Mouse (Mus musculus) T-helper 17 cell (primary cell): ENCODE data around the gene Prdm13.

Experiments
- in situ Hi-C, 2 experiments: fragments of 300-600 bp; cut with MboI, MseI; formaldehyde crosslinking; loops; 1 replicate in 1 of 2; 2 replicates in 1 of 2; pipeline ENCODE4 v1.15.1; 2025; ENCODE audit warnings: high pct_unique_total_duplicates in 2 of 2

Gene Prdm13

DNA sequence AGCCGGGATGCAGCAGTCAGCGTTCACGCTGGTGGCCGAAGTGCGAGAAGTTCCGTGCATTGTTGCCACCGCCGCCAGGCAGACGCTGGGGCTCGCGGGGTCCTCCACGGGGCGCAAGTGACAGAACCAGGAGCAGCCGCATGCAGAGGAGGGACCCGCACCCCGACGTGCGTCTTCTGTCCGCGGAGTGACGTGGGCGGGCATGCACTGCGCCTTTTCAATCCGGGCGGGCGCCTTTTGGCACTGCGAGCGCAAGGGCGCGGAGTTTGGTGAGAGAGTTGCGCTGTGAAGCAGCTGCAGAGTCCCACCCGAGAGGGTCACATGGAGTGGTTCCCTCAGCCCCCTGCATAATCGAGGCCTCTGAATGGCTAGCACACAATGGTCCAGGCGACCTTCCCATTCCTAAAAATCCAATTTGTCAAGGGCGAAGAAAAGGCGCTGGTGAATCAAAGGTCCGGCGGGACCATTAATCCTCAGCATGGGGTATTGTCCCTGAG, at the start of gene Prdm13:
Gene Prdm13 (minus strand): TSS at position 369 of the 497 bp plus-strand sequence.
- in situ Hi-C loops = loop anchor here in 1 of 2 experiments (25.0 kb wide), 1 partner anchor 802 kb away; the partner anchor contains the start of gene Pou3f2

DNA sequence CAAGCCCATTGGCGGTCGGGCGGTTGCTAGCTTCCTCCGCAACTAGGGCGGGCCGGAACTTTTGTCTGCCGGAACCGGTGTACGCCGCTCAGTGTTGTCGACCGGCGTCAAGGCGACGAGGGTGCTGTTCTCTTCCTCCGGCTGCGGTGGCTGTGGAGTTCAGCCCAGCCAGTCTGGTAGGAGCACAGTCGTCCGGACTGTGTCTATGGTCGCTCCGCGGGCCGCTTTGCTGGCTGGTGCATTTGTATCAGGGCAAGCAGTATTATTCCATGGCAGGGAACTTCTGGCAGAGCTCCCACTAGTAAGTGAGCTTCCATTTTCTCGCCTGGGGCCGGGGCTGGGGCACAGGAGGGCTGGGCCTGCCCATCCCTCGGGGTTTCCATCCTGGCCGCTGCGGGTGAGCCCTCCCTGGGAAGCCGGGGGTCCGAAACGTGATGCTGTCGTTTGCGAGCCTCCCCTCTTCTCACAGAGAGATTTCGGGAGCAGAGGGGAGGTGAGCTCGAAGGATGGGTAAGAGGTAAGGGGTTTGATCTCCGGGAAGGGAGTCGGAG, 41.9 kb upstream of the Prdm13 start, which contains the start of gene Ccnc:
Gene Ccnc (plus strand): TSS at position 87 of the 551 bp plus-strand sequence.
- in situ Hi-C loops = loop anchor here in 1 of 2 experiments (5.0 kb wide), 1 partner anchor 40 kb away; the partner anchor contains the start of genes Tstd3 and Usp45

DNA sequence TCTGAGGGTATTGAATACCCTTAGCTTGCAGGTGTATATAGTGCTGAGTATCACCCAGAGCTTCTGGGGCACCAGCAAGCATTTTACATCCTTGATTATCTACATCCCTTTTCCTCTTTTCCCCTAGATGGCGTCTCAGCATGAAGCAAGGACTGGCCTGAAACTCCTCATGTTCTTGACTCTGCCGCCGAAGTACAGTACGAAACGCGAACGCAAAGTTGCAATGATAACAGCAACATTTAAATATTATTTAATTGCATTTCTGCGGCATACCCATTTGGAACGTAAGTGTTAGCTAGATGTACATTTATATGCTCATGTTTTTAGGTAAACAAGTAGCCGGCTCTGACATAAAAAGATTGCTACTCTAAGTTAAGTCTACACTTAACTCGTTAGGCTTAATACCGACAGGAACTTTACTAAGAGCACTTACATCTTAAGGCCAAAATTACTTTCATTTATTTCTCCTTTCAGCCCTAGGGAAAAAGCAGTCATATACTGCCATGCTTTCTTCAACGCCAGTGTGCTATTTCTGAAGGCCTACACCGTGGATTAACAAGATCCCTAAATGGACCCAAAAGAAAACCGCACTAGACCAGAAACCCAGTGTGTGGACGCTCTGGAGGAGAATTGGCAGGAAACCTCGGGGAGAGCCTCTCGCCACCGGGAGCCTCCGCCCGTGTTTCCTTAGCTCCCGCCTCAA, 41.3 kb upstream of the Prdm13 start:
- in situ Hi-C loops = loop anchor here in 1 of 2 experiments (5.0 kb wide), 1 partner anchor 40 kb away; the partner anchor contains the start of genes Tstd3 and Usp45

DNA sequence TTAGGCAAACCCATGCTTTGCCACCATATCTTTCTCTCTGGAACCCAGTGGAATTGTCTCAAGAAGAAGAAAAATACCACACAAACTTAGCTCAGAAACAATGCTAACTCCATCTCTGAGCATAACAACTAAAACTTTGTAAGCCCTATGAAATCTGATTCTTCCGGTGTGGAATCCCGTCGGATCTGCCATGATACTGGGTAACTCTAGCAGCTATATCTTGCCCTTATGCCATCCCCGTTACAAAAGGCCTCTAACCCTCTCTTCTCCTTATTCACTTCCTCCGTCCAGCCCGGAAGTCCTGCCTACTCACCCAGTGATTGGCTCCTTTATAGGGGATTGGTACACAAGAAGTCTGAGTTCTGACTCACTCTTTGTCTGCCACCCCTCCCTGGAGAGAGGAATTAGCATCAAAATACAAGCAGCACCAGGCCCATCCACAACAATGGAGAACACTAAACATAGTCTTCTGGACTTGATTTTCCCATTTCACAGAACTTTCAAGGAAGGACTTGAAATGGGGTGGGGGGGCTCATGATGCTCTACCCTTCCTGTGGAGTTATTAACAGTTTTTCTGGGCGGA, 37.1 kb upstream of the Prdm13 start:
- in situ Hi-C loops = no loop called here

DNA sequence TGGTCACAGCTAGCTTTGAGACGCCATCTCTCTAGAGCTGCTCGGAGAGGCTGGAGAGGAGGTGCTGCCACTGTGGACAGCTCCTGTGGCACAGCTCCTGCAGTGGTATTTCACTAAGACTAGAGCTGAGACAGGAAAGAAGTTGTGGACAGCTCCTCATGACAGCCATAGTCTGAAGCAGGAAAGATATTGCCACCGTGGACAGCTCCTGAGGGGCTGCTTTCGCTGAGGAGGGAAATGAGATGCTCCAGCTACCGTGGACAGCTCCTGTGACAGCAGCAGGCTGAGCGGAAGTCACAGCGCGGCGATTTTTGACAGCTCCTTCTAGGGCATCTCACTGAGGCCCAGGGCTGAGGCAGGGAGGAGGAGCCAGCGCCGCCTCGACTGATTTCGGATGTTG, 26.4 kb upstream of the Prdm13 start:
- in situ Hi-C loops = no loop called here

DNA sequence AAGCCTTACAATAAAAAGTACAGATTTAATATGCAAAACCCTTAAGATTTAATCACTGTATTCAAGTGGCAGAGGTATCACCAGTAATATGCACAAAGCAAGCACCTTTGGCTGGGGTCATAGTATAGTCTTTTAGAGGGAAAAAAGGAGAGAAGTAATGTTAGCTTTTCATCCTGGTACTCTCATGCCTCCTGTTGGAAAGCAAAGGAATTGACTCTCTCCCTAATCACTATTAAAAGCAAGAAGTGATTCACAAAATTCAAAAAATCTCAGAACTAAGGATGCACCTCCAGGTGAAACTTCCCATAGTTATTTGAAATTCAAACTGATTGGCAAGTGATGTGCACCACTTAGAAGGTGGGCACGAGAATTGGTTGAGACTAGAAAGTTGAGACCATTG, 19.3 kb upstream of the Prdm13 start:
- in situ Hi-C loops = loop anchor here in 1 of 2 experiments (5.0 to 10.0 kb wide), 2 partner anchors 112 to 250 kb away; no protein-coding TSS in a partner anchor

DNA sequence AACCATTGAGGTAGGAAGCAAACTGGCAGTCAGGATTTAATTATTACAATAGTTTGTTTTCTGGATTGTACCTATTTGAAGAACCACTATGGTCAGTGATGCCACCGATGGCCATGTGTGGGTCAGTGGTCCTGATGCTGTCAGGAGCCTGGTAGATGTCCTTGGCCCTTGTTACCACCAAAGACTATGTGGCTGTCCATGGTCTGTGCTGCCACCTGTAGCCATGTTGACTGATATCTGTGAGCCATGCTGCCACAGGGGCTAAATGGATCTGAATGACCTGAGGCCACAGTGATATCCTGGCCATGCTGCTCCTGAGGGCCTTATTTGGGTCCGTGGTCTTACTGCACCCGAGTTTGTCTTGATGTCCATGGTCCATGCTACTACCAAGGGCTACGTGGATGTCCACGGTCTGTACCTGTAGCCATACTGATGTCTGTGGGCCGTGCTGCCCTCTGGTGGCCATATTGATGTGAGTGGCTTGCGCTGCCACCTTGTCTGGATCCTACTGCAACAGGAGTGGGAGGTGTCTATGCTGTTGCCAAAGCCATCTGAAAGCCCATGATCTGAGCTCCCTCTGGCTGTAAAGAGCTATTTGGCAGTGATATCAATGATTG, 10.0 kb upstream of the Prdm13 start:
- in situ Hi-C loops = loop anchor here (5.0 to 25.0 kb wide), 3 partner anchors 153 to 949 kb away; partner anchors contain the start of gene Pou3f2 (in 1 of the 2)

DNA sequence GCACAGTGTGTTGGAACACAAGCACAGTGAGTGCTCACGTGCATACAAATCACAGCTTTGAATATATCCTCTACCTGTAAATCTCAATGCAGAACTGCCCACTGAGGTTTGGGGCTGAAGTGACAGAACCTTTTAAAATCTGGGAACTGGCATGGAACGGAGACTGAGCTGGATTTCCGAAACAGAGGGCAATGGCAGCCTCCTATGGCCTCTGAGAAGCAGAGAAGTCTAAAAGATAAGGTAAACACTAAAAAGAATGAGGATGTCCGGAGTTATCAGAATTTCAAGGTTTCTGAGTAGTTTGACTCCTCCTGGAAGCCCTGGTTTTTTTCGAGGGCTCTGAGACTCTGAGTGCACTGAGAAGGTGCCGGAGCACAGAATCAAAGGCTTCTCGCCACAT, 4.5 kb upstream of the Prdm13 start:
- in situ Hi-C loops = loop anchor here in 1 of 2 experiments (5.0 to 25.0 kb wide), 3 partner anchors 153 to 955 kb away; partner anchors contain the start of gene Pou3f2

DNA sequence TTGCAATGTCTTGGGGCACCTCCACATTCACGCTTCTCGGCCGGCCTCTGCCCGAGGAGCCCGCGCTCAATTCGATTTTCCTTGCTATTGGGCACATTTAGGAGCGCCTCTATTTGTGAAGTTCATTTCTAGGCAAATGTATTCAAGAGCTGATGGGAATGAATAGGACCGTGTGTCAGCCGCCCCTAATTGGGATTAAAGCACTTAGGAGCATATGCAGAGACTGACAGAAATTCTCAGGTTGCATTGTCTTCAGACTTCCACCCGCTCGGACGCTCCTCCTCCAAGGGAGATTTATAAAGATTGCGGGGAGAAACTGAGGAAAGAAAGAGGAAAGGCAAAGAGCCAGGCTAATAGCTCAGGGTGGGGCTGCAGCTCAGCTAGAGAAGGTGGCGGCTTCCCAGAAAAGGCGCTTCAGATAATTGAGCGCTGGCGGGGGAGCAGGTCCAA, 3.8 kb upstream of the Prdm13 start:
- in situ Hi-C loops = loop anchor here in 1 of 2 experiments (25.0 kb wide), 1 partner anchor 798 kb away; the partner anchor contains the start of gene Pou3f2

DNA sequence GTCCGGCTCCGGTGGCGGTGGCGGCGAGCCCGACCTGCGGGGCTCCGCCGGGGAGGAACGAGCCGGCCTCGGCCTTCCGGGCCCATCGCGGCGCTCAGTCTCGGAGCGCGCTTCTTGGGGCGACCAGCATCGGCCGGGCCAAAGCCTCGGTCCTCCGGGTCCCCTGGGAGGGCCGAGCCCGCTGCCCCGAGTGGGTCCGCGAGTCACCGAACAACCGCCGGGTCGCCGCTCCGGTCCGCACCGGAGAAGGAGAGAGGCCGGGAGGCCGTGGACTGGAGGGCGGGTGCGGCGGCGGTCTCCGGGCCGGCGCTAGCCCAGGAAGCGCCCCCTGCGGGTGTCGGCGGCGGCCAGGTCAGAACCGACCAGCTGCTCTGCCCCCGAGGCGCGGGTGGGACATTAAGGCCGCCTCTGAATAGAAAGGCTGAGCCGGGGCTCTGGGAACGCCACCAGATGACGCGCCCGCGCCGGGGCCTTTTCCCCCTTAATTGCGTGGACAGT, 3.0 kb upstream of the Prdm13 start:
- in situ Hi-C loops = loop anchor here in 1 of 2 experiments (25.0 kb wide), 1 partner anchor 799 kb away; the partner anchor contains the start of gene Pou3f2

DNA sequence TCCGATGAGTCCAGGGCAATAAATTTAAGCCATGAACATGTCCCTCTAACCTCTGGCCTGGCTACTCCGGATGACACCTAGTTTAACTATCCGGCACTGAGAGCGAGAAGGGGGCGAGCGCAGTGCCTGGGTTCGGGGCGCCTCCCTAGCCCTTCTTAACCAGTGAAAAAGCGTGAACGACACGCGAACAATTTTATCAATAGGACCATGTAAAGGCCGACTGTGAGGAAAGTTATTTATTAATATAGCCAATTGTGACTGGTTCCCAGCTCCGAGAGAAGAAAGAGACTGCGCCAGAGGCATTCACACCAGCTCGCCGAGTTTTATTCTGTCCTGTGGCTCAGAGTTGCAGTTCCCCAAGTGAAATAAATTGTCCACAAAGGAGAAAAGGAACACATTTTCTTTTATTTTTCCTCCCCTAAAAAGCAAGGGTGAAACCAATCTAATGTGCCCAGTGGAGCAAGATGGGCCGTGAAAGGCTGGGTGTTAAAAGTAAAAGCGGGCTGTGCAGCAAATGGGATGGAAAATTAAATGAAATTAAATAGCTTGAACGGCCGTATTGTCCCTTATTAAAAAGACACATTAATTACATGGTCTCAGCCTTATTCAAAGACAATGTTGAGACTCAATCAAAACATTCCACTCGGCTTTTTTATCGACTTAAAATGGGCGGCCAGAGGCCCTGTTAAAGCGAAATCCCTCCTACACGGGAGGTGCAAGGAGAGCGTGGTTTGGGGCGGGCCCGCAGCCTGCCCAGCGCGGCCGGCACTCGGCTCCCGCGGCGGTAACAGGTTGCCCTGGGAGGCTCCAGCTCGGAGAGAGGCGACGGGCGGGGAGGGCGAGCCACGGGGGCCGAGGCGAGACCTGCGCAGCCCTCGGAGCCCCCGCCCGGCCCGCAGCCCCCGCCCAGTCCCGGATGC, 2.3 kb upstream of the Prdm13 start:
- in situ Hi-C loops = loop anchor here in 1 of 2 experiments (25.0 kb wide), 1 partner anchor 799 kb away; the partner anchor contains the start of gene Pou3f2

DNA sequence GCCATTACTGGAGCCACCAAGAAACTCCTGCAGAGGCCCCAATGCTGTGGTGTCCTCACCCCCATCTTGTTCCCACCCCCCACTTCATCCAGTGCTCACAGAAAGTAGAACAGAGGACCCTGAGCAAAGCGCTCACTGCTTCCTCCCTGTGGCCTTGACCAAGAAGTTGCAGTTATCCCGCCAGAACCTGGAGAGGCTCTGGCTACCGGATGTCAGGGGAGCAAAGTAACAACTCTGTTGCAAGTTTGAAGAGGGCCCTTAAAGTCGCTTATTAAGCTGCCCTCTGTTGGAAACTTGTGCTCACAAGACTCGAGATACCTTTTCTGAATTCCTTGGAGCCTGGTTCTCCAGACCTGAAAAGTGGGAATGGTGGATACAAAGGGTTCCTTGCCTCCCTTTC, 1.2 kb upstream of the Prdm13 start:
- in situ Hi-C loops = loop anchor here in 1 of 2 experiments (25.0 kb wide), 1 partner anchor 800 kb away; the partner anchor contains the start of gene Pou3f2

DNA sequence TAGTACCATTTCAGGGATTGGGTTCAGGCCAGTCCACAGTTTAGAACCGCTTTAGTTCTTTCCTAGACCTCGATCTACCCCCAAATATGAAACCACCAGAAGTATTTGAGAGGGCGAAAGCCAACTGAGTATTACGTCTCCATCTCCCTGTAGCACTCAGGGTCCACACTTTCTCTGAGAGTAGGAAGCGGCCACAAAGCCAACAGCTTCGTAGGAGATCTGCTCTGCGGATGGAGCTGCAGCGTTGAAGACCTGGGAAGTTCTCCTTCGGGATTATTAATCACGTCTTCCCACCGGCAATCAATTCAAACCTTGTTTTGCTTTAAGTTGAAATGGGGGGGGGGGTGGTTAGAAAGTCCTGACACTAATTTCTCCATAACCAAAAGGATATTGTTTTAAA, 653 bp upstream of the Prdm13 start:
- in situ Hi-C loops = loop anchor here in 1 of 2 experiments (25.0 kb wide), 1 partner anchor 801 kb away; the partner anchor contains the start of gene Pou3f2

DNA sequence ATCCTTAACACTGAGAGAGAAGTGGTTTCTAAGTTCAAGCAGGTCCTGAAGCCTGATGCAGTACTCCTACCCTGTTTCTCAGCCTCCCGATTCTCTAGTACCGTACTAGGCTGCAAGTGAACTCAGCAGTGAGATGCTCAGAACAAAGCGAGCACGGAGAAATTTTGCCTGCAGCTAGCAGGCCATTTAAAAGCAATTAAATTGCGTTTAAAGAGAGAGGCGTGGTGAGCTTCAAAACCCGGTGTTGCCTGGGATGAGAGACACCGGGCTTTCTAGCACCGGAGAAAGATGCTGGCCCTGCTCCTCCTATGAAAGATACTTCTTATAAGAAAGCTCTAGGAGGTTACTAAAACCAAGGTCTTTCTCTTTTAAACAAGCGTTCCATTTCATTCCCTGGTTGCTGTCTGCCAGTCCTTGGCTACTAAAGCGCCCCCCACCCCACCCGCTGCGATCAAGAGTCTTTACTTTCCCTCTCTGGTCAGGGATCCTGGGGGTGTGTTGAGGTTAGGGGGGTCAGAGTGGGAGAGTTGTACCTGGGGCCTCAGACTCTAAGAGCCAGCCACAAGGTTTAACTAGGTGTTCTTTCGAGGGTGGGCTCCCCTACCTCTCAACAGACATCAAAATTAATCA, 1.3 kb downstream of the Prdm13 start:
- in situ Hi-C loops = loop anchor here in 1 of 2 experiments (25.0 kb wide), 1 partner anchor 803 kb away; the partner anchor contains the start of gene Pou3f2

DNA sequence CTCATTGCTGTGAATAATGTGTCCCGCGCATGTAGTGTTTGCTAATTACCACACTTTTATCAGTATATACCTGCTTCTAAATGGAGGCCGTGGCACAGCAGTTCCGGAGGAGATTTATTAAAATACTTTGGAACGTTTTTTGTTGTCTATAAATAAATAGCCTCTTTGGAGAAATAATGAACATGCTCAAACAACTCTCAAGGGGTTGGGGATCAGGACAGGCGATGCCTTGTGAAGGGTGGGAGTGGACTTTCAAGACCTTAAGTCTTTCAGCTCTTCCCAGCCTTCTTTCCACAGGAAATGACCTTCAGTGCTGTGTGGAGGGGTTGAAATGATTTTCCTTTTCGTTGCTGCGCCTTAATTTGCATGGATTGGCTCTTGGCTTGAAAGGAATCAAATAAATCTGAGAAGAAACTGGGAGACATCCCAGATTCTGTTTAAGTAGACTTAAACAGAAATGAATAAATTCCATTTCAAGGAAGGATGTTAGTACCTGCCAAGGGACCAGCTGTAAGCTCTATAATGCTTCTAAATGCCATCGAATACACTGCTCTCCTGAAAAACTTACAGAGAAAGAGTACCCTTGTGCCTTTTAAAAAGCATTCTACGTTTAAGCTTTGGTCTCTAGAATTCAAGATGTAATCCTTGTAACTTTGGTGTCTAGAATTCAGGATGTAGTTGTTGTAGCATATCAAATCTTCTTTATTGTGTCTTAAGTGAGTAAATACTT, 3.2 kb downstream of the Prdm13 start:
- in situ Hi-C loops = loop anchor here in 1 of 2 experiments (25.0 kb wide), 1 partner anchor 805 kb away; the partner anchor contains the start of gene Pou3f2

DNA sequence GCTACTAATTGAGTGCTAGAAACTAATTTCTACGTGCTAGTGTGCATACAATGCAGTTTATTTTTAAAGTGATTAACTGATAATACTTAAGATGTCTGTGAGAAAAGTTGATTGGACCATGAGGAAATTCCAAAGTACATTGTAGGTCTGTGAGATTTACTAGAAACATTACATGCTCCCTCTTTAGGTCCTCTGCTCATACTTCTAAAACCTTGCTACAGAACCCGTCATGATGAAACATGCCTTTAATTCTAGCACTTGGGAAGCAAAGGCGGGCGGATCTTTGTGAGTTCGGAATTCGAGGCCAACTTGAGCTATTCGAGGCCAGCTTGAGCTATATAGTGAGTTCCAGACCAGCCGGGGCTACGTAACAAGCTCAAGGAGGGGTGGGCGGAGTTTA, 4.8 kb downstream of the Prdm13 start:
- in situ Hi-C loops = loop anchor here in 1 of 2 experiments (25.0 kb wide), 1 partner anchor 806 kb away; the partner anchor contains the start of gene Pou3f2

DNA sequence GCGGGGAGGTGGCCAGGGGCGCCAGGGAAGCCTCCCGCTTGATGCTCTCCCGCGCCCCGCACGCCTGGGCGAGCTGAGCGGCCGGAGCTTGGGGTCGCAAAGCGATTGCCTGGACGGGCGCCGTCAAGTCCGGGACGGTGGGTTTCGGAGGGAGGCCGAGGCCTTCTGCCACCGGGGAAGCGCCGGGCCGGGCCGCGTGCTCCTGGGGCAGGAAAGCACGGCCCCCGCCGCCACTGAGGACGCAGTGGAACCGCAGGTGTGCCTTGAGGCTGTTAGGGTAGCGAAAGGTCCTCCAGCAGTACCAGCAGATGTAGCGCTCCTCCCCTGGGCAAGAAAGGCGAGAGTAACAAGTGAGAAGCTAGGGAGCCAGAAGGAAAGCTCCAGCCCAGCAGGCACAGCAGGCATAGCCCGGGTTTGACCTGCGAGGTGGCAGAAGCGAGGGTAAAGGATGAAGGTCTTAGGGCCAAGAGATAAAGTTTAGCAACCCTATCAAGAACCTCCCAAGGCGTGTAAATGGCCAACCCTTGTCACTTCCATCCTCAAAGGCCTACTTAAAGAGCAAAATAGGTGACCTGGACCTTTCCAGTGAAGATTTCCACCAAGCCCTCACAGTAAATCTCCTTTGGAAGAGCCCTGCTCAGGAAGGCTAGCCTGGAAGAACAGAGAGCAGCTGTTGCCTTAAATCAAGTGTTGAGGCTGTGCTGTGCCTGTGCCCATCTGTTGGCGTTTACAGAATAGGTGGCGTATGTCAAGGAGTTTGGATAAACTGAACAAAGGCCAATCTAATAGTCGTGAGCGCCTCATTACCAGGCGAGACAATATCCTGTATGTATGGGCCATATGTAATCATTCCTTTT, 5.9 kb downstream of the Prdm13 start:
- in situ Hi-C loops = loop anchor here in 1 of 2 experiments (25.0 kb wide), 1 partner anchor 807 kb away; the partner anchor contains the start of gene Pou3f2
